Mouse (Mus musculus) heart, embryonic 14.5 days (tissue): Measurements from ENCODE around the gene Cyp26c1. TPM values are rescaled to one million over a fixed set of nuclear protein-coding genes. Genes with fewer than 3 reads are reported as not detected.

Experiments used
- ATAC-seq: fragments of 200-750 bp; cut with Nextera tagmentation; 2 replicates; pipeline ENCODE4 v1.8.0; 2017; ENCODE audit warnings: low read depth, moderate TSS enrichment; ENCODE audit not compliant: insufficient number of reproducible peaks, insufficient read depth, low FRiP score
- H3K27ac ChIP-seq, 2 experiments: fragments of 200-500 bp in 1 of 2; fragments of 300-500 bp in 1 of 2; sonication (generic) in 1 of 2; replicated peaks in 1 of 2; 2 replicates each; pipeline ENCODE4 v1.5.1; 2012 to 2014; ENCODE audit warnings: low read depth in 2 of 2, low read length in 2 of 2, control low read depth in 1 of 2, mild to moderate bottlenecking in 1 of 2, mixed read lengths in 1 of 2; ENCODE audit not compliant: control insufficient read depth in 1 of 2, insufficient read depth in 1 of 2
- H3K27me3 ChIP-seq: fragments of 300-500 bp; sonication (generic); 2 replicates; pipeline ENCODE4 v1.6.1; 2014; ENCODE audit warnings: mild to moderate bottlenecking, low read length, control low read depth; ENCODE audit not compliant: control insufficient read depth, insufficient read depth
- H3K36me3 ChIP-seq: fragments of 300-500 bp; sonication (generic); 2 replicates; pipeline ENCODE4 v1.6.1; 2014; ENCODE audit warnings: mild to moderate bottlenecking, control low read depth, low read length, mixed read lengths; ENCODE audit not compliant: control insufficient read depth, insufficient read depth
- H3K4me1 ChIP-seq, 2 experiments: fragments of 200-500 bp in 1 of 2; fragments of 300-500 bp in 1 of 2; sonication (generic) in 1 of 2; 2 replicates each; pipeline ENCODE4 v1.6.1; 2012 to 2014; ENCODE audit warnings: low read length in 2 of 2, control low read depth in 1 of 2, mixed read lengths in 1 of 2; ENCODE audit not compliant: control insufficient read depth in 2 of 2, insufficient read depth in 2 of 2
- H3K4me2 ChIP-seq: fragments of 300-500 bp; sonication (generic); 2 replicates; pipeline ENCODE4 v1.6.1; 2014; ENCODE audit warnings: mild to moderate bottlenecking, low read length
- H3K4me3 ChIP-seq, 2 experiments: fragments of 200-500 bp in 1 of 2; fragments of 300-500 bp in 1 of 2; sonication (generic) in 1 of 2; 2 replicates each; pipeline ENCODE4 v1.5.1; 2012 to 2014; ENCODE audit warnings: low read length in 2 of 2, mild to moderate bottlenecking in 2 of 2, control low read depth in 1 of 2, low read depth in 1 of 2, moderate library complexity in 1 of 2; ENCODE audit not compliant: control insufficient read depth in 1 of 2, insufficient read depth in 1 of 2
- H3K9ac ChIP-seq: fragments of 300-500 bp; sonication (generic); 2 replicates; pipeline ENCODE4 v1.6.1; 2014; ENCODE audit warnings: mild to moderate bottlenecking, low read length
- H3K9me3 ChIP-seq: fragments of 300-500 bp; sonication (generic); 2 replicates; pipeline ENCODE4 v1.6.1; 2016; ENCODE audit warnings: low read length, control low read depth; ENCODE audit not compliant: control insufficient read depth
- WGBS: fragments of 180-500 bp; shearing (Covaris S2); extraction: QIAGEN DNeasy Blood & Tissue Kit; methylation state at CpG from one replicate; pipeline ENCODE4 v1.1.7; 2014; 5-methylcytosine and 5-hydroxymethylcytosine counted together
- polyA plus RNA-seq: library from polyadenylated mRNA; unstranded; fragments of >200 nt; fragmentation: Nextera tagmentation; extraction: Ambion mirVana; gene quantifications from 2 replicates; pipeline ENCODE4 v1.2.1, GENCODE M21; 2014

The Cyp26c1 gene
- polyA plus RNA-seq, 1 experiment from 2014 or later = not detected

GRCm38 (mm10) chr19:37719166-37719565, 33.8 kb downstream of the Cyp26c1 start:
- no peak overlapping the region for H3K9ac ChIP-seq
- no peaks in the 10 kb centered on the region for H3K36me3 ChIP-seq
- H3K4me2 ChIP-seq = no peak overlapping the region
- ATAC-seq = no peak
- H3K4me1 ChIP-seq = peaks cover 0 to 2% of the 10 kb centered on the region in 2 experiments; a peak in 1 of 4 replicates
- WGBS = 12% methylated on average over 1 of the region's 1 CpGs
- no peaks in the 10 kb centered on the region for H3K9me3 ChIP-seq
- no peak overlapping the region for H3K4me3 ChIP-seq
- no peak overlapping the region for H3K27ac ChIP-seq
- no peaks in the 10 kb centered on the region for H3K27me3 ChIP-seq

- no peaks in the 10 kb centered on the region for H3K36me3 ChIP-seq
- WGBS = 94% methylated on average over 5 of the region's 5 CpGs
- H3K9ac ChIP-seq = no peak overlapping the region
- H3K9me3 ChIP-seq = no peaks in the 10 kb centered on the region
- H3K4me3 ChIP-seq = no peak overlapping the region
- H3K4me2 ChIP-seq = no peak overlapping the region
- ATAC-seq = no peak
- H3K27me3 ChIP-seq = no peaks in the 10 kb centered on the region
- no peak overlapping the region for H3K27ac ChIP-seq
- H3K4me1 ChIP-seq = no peaks in the 10 kb centered on the region
Observed at GRCm38 (mm10) chr19:37724591-37724990, 39.2 kb downstream of the Cyp26c1 start.

GRCm38 (mm10) chr19:37726585-37726984, 41.2 kb downstream of the Cyp26c1 start:
- H3K27me3 ChIP-seq = no peaks in the 10 kb centered on the region
- ATAC-seq = no peak
- H3K4me1 ChIP-seq = no peaks in the 10 kb centered on the region
- H3K9ac ChIP-seq = no peak overlapping the region
- no peaks in the 10 kb centered on the region for H3K9me3 ChIP-seq
- H3K4me2 ChIP-seq = no peak overlapping the region
- WGBS = 82% methylated on average over 7 of the region's 7 CpGs
- H3K4me3 ChIP-seq = no peak overlapping the region
- H3K27ac ChIP-seq = no peak overlapping the region
- no peaks in the 10 kb centered on the region for H3K36me3 ChIP-seq

- no peak overlapping the region for H3K27ac ChIP-seq
- H3K4me2 ChIP-seq = no peak overlapping the region
- no peak for ATAC-seq
- H3K9me3 ChIP-seq = no peaks in the 10 kb centered on the region
- no peak overlapping the region for H3K9ac ChIP-seq
- no peak overlapping the region for H3K4me3 ChIP-seq
- no peaks in the 10 kb centered on the region for H3K4me1 ChIP-seq
- H3K36me3 ChIP-seq = no peaks in the 10 kb centered on the region
- no peaks in the 10 kb centered on the region for H3K27me3 ChIP-seq
- 93% methylated on average over 2 of the region's 2 CpGs for WGBS
Observed at GRCm38 (mm10) chr19:37727366-37727765, 42.0 kb downstream of the Cyp26c1 start.

GRCm38 (mm10) chr19:37735426-37735825, 50.0 kb downstream of the Cyp26c1 start:
- Histone ChIP-seq H3K4me3 (no peak overlapping the region), H3K4me2 (no peak overlapping the region), H3K36me3 (no peaks in the 10 kb centered on the region), H3K9ac (no peak overlapping the region), H3K27me3 (no peaks in the 10 kb centered on the region), H3K4me1 (no peaks in the 10 kb centered on the region), H3K9me3 (no peaks in the 10 kb centered on the region), H3K27ac (no peak overlapping the region)
- no peak for ATAC-seq
- 81% methylated on average over 8 of the region's 8 CpGs for WGBS

- Histone ChIP-seq H3K9me3 (no peaks in the 10 kb centered on the region), H3K27ac (no peak overlapping the region), H3K9ac (no peak overlapping the region), H3K4me2 (no peak overlapping the region), H3K36me3 (no peaks in the 10 kb centered on the region), H3K4me3 (no peak overlapping the region), H3K27me3 (no peaks in the 10 kb centered on the region), H3K4me1 (0 out of 4 replicates have a peak, but pooled peaks cover 0 to 2% of the 10 kb centered on the region in 2 experiments)
- WGBS = 87% methylated on average over 3 of the region's 3 CpGs
- no peak for ATAC-seq
Observed at GRCm38 (mm10) chr19:37738575-37738974, 53.2 kb downstream of the Cyp26c1 start.

GRCm38 (mm10) chr19:37740043-37740442, 54.7 kb downstream of the Cyp26c1 start:
- Histone ChIP-seq H3K9me3 (no peaks in the 10 kb centered on the region), H3K36me3 (no peaks in the 10 kb centered on the region), H3K4me3 (no peak overlapping the region), H3K27ac (no peak overlapping the region), H3K4me1 (0 out of 4 replicates have a peak, but pooled peaks cover 0 to 2% of the 10 kb centered on the region in 2 experiments), H3K9ac (no peak overlapping the region), H3K27me3 (no peaks in the 10 kb centered on the region), H3K4me2 (no peak overlapping the region)
- 58% methylated on average over 7 of the region's 7 CpGs for WGBS
- ATAC-seq = no peak
